Mouse (Mus musculus) olfactory bulb, adult 2 months (tissue): ENCODE data around the gene Gtf2ird1.

ENCODE experiments used
- CTCF ChIP-seq: fragments of 200-500 bp; IDR thresholded peaks from 2 replicates; pipeline ENCODE4 v1.5.1; 2012; ENCODE audit warnings: low read depth, mild to moderate bottlenecking, low read length, moderate library complexity; ENCODE audit not compliant: insufficient read depth
- POLR2A ChIP-seq: fragments of 200-500 bp; IDR thresholded peaks from 2 replicates; pipeline ENCODE4 v1.6.1; 2012; ENCODE audit warnings: mild to moderate bottlenecking, low read depth, low read length, moderate library complexity; ENCODE audit not compliant: insufficient read depth

GRCm38 (mm10) chr5:134491206-134491605 lies 34.7 kb upstream of the Gtf2ird1 start:
- TF ChIP-seq CTCF (no peak), POLR2A (no peak)
